ENCODE assay signal across 14 mouse cellular contexts in the genomic region with DNA sequence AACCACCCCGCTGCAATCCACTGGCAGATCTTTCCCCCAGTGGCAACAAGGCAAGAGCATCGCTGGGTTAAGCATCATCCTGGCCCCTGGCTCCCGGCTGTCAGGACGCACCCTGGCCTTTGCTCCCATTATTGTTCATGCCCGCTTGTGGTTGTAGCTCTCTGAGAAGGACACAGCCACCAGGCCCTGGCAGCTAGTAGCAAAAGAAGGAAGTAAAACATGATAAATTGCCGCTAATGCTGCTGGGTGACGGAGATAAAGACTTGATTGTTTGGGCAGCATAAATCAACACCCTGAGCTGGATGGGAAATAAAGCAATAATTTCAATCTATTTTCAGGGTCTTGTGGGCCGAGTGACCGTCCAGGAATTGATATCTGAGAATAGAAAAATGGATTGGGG.
DNase-seq lines count a peak whose midpoint lies in the region; ATAC-seq lines count a peak whose summit lies in the region.
"Had no signal": no experiment of that assay in that cellular context is flagged by ENCODE, and none has a peak within 500 bp of the region (broad histone marks: within the 10 kb centered on the region; RNA-seq: fewer than 3 reads in every experiment).

No protein-coding gene starts in this region.

- H3K27me3 ChIP-seq in forebrain, embryonic 13.5 days = no peaks in the 10 kb centered on the region
- no peaks in the 10 kb centered on the region for H3K27me3 ChIP-seq in forebrain, embryonic 14.5 days (replicated peaks; ENCODE audit: control insufficient read depth, insufficient read depth, low read length)
- no peaks in the 10 kb centered on the region for H3K27me3 ChIP-seq in kidney, embryonic 14.5 days (ENCODE audit: control insufficient read depth, insufficient read depth, low read length)
- H3K27me3 ChIP-seq: embryonic facial prominence, embryonic 13.5 days; limb, embryonic 15.5 days had no signal

- H3K4me3 ChIP-seq in forebrain, embryonic 13.5 days = no peak overlapping the region
- H3K4me3 ChIP-seq in forebrain, embryonic 14.5 days (ENCODE audit: low read depth, low read length) = no peak overlapping the region
- no peak overlapping the region for H3K4me3 ChIP-seq in kidney, embryonic 14.5 days (ENCODE audit: low read length)
- H3K4me3 ChIP-seq: embryonic facial prominence, embryonic 13.5 days; limb, embryonic 15.5 days; midbrain, embryonic 10.5 days had no signal

- H3K4me2 ChIP-seq in forebrain, embryonic 13.5 days = no peak overlapping the region
- H3K4me2 ChIP-seq in forebrain, embryonic 14.5 days (ENCODE audit: low read length) = no peak overlapping the region
- H3K4me2 ChIP-seq in kidney, embryonic 14.5 days (replicated peaks; ENCODE audit: low read depth, low read length) = no peak overlapping the region
- H3K4me2 ChIP-seq: embryonic facial prominence, embryonic 13.5 days; limb, embryonic 15.5 days had no signal

- H3K4me1 ChIP-seq in forebrain, embryonic 13.5 days = peaks cover 63% of the 10 kb centered on the region
- H3K4me1 ChIP-seq in forebrain, embryonic 14.5 days (ENCODE audit: control insufficient read depth, insufficient read depth, low read length) = peaks cover 34% of the 10 kb centered on the region
- peaks cover 14% of the 10 kb centered on the region; the same call in 1 of the 2 replicates for H3K4me1 ChIP-seq in kidney, embryonic 14.5 days (ENCODE audit: control insufficient read depth, insufficient read depth, low read length)

- H3K36me3 ChIP-seq in forebrain, embryonic 13.5 days (ENCODE audit: poor library complexity, severe bottlenecking) = no peaks in the 10 kb centered on the region
- H3K36me3 ChIP-seq in forebrain, embryonic 14.5 days (ENCODE audit: control insufficient read depth, insufficient read depth, low read length) = no peaks in the 10 kb centered on the region
- H3K36me3 ChIP-seq in kidney, embryonic 14.5 days (ENCODE audit: control insufficient read depth, insufficient read depth, low read length) = no peaks in the 10 kb centered on the region
- H3K36me3 ChIP-seq: embryonic facial prominence, embryonic 13.5 days; limb, embryonic 15.5 days; midbrain, embryonic 10.5 days had no signal

- 76% methylated on average over 9 of the region's 9 CpGs for WGBS in forebrain, embryonic 13.5 days
- WGBS in forebrain, embryonic 14.5 days = 69% methylated on average over 9 of the region's 9 CpGs
- 13% methylated on average over 9 of the region's 9 CpGs for WGBS in kidney, embryonic 14.5 days

- no peaks in the 10 kb centered on the region; the same call in 1 of the 2 replicates for H3K9me3 ChIP-seq in forebrain, embryonic 13.5 days (replicated peaks)
- no peaks in the 10 kb centered on the region for H3K9me3 ChIP-seq in forebrain, embryonic 14.5 days (replicated peaks; ENCODE audit: control insufficient read depth, low read length)
- no peaks in the 10 kb centered on the region for H3K9me3 ChIP-seq in kidney, embryonic 14.5 days (ENCODE audit: control insufficient read depth, low read length)
- H3K9me3 ChIP-seq: embryonic facial prominence, embryonic 13.5 days; limb, embryonic 15.5 days; midbrain, embryonic 10.5 days had no signal

- peak overlapping the region; percentile 45 for H3K27ac ChIP-seq in forebrain, embryonic 13.5 days
- no peak overlapping the region; the same call in 1 of the 2 replicates for H3K27ac ChIP-seq in forebrain, embryonic 14.5 days (ENCODE audit: low read depth, low read length)
- no peak overlapping the region for H3K27ac ChIP-seq in kidney, embryonic 14.5 days (ENCODE audit: low read depth, low read length)
- H3K27ac ChIP-seq: embryonic facial prominence, embryonic 13.5 days; limb, embryonic 15.5 days; midbrain, embryonic 10.5 days had no signal

- ATAC-seq in forebrain, embryonic 13.5 days = no peak
- ATAC-seq in forebrain, embryonic 14.5 days = no peak
- ATAC-seq in kidney, embryonic 14.5 days (ENCODE audit: low FRiP score, low TSS enrichment) = no peak
- peak; percentile 67 for ATAC-seq in megakaryocyte progenitor cell, adult 5-6 weeks (replicated peaks; ENCODE audit: poor library complexity)

- no peak for DNase-seq in forebrain, embryonic 14.5 days (ENCODE audit: low spot score)
- DNase-seq in kidney, adult 9 months = peak; percentile 29
- DNase-seq in c-Kit-positive CD71-negative TER-119-negative erythroid progenitor cells, embryonic 14.5 days (ENCODE audit: low read depth) = peak; percentile 18
- DNase-seq in frontal cortex, adult 2 months (ENCODE audit: extremely low spot score in 1 of 2, low spot score in 1 of 2) = no peak
- no peak for DNase-seq in gastrocnemius, adult 8-10 months (ENCODE audit: low spot score in 2 of 2)
- DNase-seq: adrenal gland, adult 2 months; cerebellum, adult 18-20 months; thymus, postnatal 14 days had no signal

- no peak overlapping the region for H3K9ac ChIP-seq in forebrain, embryonic 13.5 days
- no peak overlapping the region for H3K9ac ChIP-seq in forebrain, embryonic 14.5 days (ENCODE audit: low read length)
- no peak overlapping the region for H3K9ac ChIP-seq in kidney, embryonic 14.5 days (ENCODE audit: low read depth, low read length)
- H3K9ac ChIP-seq: embryonic facial prominence, embryonic 13.5 days; limb, embryonic 15.5 days had no signal

Comparison
In these comparisons a context has a peak if more than half of its experiments do, and no peak if none do; other contexts are left out.
1. DNase-seq: peak in kidney, adult 9 months (single experiment) and c-Kit-positive CD71-negative TER-119-negative erythroid progenitor cells, embryonic 14.5 days (single experiment); none in forebrain, embryonic 14.5 days (single experiment), frontal cortex, adult 2 months (0 of 2) and gastrocnemius, adult 8-10 months (0 of 2).